Mouse (Mus musculus): ENCODE measurements around the gene Ralgps1.
"Not testable (repeated sequence)": the region's sequence is repeated elsewhere in the genome, so short reads cannot be mapped to it uniquely, and the experiment has no call there.

Gene Ralgps1

DNA sequence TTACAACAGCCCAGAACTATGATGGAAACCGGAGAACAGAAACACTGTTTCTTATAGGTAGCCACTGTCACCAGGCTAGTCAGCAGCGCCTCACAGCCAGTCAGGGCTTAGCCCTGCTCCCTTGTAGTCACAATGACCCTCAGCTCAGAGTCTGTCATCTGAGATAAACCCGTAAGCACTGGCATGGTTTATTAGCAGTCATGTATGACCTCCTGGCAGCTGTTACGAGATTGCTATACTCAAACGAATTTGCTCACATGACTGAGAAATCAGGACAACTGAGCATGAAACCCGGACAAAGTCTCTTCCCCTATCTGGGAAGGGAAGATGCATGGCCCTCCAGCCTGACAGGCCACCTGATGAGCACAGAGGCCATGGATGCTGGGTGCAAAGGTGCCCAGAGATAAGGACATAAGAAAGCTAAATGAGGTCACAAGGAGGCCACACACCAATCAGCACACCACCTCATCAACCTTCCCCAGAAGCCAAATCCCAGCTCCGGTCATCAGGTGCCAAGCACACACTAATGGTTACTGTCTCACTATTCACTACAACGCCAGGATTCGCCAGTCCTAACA lies 10.1 kb downstream of the Ralgps1 start:
- no peak for DNase-seq (ENCODE audit: low read depth)

DNA sequence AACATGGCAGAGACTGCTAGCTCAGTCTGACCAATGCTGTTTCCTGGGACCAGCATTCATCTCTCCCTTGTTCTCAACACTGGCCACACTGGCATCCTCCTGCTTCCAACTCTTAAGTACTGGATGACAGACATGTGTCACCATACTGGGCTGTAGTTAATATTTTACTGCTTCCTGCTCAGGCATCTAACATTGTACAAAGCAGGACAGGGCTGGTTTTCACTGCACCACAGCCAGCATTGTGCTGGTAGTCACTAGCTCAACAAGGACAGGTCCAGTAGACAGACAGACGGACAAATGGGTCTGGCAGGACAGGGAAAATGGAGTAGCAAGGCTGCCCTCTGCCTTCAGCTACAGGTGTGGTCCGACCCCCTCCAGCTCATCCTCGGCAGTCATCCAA lies 10.7 kb downstream of the Ralgps1 start:
- no peak for DNase-seq (ENCODE audit: low read depth)

DNA sequence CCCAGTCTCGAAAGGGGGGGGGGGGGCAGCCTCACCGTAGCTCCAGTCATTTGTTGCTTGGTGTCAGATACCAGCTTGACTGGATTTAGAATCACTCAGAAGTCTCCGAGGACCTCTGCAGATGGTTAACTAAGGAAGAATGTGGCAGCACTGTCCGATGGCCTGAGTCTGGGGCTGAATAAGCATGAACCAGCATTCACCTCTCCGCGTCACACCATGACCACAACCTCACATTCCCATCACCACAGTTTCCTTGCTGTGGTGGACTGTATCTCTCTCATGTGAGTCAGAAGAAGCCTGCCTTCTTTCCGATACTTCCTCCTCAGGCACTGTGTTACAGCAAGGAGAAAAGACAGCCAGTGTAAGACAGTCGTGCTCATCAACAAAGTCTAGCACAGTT lies 12.1 kb downstream of the Ralgps1 start:
- peak; percentile 44 for DNase-seq (ENCODE audit: low read depth)

DNA sequence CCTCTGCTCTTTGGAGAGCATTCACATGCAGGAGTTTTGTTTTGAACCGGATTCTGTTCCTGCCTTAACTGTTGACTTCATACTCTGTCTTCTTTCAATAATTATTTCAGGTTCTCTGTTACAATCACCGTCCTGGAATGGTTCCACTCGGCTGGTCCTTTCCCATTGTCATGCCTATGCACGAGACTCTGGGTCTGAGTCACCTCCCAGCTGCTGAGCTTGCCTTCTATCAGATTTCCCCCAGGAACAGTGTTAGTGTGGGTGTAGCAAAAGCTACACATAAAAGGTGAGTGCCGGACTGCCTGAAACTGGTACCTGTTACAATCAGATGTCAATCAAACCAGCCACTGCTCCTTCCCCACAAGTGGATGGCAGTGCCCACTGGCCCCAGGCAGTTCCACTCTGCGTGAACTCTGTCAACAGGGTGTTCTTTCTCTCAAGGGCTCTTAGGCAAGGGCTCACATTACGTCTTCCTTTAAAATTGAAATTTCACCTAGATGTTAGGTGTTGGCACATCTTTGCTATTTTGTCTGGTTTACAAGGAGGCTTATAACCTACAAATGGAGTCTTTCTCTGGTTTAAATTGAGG lies 13.9 kb downstream of the Ralgps1 start:
- no peak for DNase-seq (ENCODE audit: low read depth)

DNA sequence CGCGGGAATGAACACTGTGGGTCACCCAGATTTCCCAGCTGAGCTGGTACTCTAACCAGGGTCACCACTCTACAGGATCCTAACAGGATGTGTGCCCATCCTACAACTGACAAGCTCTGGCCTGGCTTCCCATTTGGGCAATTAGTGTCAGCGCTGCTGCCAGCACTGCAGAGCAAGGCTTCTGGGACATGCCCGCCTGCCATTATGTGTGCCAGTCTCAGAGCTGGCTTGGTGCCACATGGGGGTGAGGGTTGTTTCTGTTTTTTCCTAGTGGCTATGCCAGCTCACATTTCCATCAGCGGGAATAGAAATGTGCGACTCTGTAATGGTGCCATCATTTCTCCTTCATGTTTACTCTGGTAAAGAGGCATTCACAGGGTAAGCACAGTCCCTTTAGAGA lies 15.7 kb downstream of the Ralgps1 start:
- no peak for DNase-seq (ENCODE audit: low read depth)

DNA sequence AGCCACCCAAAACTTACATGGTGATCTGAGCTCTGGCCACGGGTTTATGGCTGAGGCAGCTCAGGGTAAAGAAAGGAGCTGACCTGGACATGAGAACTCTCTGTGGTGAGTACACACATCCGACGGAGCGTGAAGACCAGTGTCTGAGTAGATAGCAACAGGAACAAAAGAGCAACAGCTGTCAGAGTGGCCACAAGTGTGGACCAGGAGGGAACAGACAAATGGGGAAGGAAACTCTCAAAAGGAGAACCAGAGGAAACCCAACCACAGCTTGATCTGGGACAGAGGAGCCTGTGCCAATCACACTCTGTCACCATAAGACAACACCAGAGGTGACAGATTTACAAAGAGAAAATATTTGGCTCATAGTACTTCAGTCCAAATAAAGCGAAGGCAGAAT lies 17.9 kb downstream of the Ralgps1 start:
- peak; percentile 53 for DNase-seq (ENCODE audit: low read depth)

DNA sequence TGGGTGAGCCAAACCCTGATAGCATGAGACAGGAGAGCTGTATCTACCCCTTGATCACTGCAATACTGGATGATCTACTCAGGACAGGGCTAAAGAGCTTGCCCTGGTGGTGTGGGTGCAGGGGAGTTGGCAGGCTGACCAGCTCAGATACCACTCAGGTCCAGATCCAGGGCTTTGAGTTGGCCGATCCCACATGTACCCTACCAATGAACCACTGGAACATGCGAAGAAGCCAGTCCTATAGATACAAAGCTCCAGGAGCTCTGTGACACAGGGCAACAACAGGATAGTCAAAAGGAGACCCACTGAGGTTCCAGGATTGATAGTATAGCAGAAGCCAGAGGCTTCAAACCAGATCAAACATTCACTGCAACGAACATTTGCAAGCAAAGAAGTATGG lies 19.8 kb downstream of the Ralgps1 start:
- DNase-seq (ENCODE audit: low read depth), result no peak

DNA sequence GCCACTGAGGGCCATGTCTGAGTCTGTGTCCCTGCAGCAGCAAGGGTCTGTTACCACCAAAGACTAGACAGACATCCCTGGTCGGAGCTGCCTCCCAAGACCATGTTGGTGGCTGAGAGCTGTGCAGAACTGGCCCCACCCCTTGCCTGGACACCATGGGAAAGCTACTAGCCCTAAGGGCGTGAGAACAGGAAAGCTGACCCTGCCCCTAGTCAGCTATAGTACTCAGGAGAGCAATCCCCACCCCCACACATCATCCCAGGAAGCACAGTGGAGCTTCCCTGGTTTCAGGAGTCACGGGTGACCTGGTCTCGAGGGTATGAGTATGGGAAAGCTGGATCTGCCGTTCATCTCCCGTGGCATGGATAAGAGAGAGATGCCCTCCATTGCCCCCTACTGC lies 20.4 kb downstream of the Ralgps1 start:
- DNase-seq (ENCODE audit: low read depth), result no peak

DNA sequence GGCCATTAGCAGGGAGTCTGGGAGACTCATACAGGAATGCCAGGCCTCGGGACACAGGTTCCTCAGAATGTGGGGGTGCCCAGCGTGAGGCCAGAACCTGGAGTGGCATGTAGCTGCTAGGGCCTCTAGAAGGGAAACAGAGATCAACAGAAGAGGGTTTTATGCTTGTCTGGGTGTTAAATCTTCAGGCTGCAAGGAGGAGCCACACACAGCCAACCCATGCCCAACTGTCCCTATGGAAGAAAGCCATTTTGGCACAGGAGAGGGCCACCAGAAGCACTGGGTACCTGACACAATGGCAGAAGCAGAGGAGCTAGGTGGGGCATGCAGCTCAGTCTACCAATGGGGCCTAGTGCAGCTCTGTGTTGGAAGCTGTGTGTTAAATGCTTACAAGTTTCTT lies 21.7 kb downstream of the Ralgps1 start:
- no peak for DNase-seq (ENCODE audit: low read depth)

DNA sequence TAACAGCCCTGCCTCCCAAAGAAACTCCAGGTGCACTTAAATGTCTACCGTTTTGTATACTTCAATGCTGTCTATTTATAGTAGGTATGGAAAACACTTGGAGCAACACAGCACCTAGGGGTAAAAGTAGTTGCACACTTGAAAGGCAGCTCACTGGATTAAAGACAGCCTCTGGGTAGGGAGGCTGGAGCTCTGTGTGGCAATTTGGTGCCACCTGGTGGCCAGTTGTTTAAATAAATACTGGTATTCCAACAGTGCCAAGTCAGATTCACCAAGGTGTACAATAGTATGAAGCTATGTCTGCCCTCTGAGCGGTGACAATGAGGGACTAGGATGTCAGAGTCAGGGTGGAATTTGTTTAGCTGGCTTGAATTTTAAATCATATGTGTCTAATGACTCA lies 22.2 kb downstream of the Ralgps1 start:
- DNase-seq (ENCODE audit: low read depth), result peak; percentile 78

DNA sequence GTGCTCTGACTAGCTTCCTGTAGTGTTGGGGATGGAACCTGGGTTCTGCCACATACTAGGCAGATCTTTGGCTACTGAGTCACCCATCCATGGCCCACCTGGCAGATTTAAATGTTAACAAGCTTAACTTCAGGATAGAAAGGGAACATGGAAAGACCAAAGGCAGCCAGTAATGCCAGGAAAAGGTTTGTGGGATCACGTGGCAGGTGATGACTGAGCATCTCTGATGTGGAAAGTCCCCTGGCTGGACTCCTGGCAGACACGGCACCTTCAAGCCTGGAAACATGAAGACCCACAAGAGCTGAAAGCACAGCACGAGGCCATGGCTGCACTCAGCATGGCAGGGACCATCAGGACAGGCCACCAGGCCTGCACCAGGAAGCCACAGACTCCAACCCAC lies 23.0 kb downstream of the Ralgps1 start:
- no peak for DNase-seq (ENCODE audit: low read depth)

DNA sequence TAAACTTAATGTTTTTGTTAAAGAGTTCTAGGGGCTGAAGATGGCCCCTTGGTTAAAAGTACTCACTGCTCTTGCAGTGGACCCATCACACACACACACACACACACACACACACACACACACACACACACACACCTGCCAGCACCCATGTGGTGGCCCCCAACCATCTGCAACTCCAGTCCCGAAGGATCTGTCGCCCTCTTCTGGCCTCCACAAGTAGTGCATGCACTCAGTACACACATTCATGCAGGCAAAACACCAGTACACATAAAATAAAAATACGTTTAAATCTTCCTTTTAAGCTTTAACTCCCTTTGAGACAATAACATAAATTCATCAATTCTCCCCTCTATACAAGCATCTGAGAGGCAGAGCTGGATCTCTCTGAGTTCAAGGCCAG lies 23.7 kb downstream of the Ralgps1 start:
- no peak for DNase-seq (ENCODE audit: low read depth)

DNA sequence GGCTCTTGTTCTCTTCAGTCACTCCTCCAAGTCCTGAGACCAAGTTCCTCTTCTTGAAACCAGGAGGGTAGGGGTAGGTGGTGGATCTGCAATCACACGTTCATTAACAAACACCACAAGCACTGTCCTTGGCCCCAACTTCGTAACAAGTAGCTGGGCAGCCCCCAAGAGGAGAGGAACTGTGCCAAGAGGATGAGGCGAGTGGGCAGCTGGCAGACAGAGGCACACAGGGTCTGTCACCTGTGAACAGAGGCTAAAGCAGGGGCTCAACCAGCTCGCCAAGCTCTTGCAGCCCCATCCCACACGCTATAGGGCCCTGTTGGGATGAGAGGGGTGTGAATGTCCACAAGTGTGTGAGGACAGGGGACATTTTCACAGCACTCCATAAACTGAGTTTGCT lies 24.5 kb downstream of the Ralgps1 start:
- no peak for DNase-seq (ENCODE audit: low read depth)

DNA sequence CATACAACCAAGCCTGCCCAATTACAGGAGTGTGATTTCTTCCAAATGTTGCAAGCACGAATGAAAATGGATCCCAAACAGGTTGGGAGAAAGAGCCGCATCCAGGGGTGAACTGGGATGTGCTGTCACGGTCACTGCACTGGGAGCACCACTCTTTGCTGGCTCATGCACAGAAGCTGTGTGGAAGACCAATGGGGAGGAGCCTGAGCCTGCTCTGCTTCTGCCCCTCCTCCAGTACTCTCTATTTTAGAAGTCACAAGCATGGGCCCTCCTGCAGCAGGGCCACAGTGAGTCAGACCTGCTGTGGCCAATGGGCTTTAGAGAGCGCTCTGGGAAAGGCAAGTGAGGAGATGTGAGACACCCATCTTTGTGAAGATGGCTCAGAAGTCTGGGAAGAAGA lies 25.3 kb downstream of the Ralgps1 start:
- DNase-seq (ENCODE audit: low read depth), result no peak

DNA sequence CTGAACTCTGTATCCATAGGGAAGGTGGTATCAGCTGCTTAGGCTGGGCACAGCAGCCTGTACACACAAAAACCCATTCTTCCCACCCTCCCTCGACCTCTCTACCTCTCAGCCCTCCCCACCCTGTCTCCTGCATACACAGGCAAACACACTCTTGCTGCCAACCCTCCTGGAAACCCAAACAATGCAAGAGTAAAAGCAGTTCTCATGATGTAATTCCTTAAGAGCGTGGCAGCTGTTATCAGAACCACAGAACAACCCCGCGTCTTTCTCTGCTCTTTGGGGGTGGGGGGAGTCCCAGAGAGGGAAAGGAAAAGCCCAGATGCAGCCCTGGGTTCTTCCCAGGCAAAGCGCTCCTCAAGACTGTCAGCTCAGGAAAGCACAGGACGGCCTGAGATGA lies 25.8 kb downstream of the Ralgps1 start:
- no peak for DNase-seq (ENCODE audit: low read depth)

DNA sequence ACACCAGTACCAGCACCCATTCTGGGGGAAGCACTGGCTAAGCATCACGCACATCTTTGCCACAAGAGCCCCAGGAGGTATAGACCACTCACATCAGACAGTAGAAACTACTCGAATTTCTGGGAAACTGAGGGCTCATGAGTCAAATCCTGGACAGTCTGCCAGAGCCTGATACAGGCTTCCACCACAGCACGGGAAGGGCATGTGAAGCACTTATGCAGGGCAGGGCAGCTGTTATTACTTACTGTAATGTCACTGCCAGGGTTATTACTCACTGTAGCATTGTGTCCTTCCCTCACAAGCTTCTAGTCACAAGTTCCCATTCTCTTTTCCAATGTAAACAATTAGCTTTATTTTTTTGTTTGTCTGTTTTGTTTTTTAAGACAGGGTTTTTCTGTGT lies 27.9 kb downstream of the Ralgps1 start:
- DNase-seq (ENCODE audit: low read depth), result no peak

DNA sequence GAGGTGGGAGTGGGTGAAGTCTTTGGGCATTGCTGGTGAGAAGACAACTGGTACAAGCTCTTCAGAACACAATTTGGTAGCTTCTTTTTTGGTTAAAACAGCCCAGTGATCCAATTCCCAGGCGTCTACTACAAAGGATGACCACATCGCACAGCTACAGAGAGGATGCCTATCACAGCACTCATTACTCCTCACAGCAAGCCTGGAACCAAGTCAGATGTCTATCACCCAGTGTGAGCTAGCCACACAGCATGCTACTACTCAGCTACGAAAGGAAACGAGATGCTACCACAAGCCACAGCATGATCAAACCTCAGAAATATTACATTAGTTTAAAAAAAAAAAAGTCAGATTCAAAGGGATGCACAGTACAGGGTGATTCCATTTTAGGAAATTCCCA lies 29.1 kb downstream of the Ralgps1 start:
- DNase-seq (ENCODE audit: low read depth), result no peak

DNA sequence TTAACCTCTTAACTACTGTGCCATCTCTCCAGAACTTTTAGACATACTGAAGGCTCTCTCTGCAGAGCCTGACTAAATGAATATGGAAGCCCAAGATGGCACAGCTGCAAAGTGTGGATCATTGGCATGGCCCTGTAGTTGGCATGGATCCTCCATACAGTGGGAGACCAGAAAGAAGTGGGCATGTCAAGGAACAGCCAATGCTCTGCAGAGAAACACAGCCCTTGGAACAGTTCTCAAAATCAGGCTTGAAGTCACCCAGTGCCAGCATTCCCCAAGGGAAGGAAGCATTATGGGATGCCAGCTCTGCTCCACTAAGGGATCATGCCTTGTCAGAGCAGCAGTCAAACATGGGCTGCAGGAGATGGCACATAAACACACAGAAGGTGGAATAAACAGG lies 35.5 kb downstream of the Ralgps1 start:
- DNase-seq (ENCODE audit: low read depth), result no peak

DNA sequence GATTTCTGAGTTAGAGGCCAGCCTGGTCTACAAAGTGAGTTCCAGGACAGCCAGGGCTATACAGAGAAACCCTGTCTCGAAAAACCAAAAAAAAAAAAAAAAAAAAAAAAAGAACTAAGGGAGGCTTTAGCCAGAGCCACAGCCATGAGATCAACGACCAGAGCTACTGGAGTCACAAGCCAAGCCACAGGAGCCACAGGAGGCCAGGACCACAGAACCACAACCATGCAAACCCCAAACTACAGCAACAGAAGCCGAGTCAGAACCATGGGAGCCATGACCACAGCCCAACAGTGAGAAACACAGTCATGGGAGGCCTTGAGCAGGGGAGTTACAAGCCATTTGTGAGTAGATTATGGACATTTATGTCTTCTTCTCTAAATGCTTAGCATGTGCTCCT lies 41.7 kb downstream of the Ralgps1 start:
- no peak for DNase-seq (ENCODE audit: low read depth)

DNA sequence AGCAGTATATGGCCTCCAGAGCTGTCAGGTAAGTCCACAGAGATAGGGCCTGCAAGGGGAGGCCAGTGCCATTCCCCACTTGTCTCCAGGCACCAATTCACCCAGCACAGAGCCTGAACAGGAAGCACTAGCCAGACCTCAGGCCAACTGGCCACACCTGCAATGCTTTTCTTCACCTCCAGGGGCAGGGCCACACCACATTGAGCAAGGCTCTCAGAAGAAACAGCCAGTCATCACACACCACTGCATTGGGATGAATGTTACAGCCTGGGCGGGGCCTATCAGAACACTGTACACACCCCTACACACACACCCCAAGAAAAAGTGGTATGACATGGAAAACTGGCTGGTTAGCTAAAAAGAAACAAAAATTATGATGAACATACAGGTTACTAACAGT lies 42.3 kb downstream of the Ralgps1 start:
- peak; percentile 45 for DNase-seq (ENCODE audit: low read depth)

DNA sequence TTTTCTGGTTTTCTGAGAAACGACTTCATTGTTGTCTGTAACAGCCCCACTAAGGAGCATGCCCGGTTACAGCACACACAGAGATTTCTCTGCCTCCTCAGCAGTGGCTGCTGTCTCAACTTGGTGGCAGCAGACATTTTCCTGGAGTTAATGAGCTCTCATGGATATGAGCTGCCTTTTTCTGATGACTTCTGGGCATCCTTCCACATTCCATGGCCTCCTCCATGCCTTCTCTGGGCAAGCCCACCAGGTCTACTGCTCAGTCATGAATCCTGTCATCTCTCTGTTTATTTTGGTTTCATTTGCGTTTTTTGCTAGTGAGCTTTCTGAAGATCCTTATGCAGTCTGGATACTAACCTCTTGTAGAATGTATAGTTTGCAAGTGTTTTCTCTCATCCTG lies 45.9 kb downstream of the Ralgps1 start:
- DNase-seq (ENCODE audit: low read depth), result no peak

DNA sequence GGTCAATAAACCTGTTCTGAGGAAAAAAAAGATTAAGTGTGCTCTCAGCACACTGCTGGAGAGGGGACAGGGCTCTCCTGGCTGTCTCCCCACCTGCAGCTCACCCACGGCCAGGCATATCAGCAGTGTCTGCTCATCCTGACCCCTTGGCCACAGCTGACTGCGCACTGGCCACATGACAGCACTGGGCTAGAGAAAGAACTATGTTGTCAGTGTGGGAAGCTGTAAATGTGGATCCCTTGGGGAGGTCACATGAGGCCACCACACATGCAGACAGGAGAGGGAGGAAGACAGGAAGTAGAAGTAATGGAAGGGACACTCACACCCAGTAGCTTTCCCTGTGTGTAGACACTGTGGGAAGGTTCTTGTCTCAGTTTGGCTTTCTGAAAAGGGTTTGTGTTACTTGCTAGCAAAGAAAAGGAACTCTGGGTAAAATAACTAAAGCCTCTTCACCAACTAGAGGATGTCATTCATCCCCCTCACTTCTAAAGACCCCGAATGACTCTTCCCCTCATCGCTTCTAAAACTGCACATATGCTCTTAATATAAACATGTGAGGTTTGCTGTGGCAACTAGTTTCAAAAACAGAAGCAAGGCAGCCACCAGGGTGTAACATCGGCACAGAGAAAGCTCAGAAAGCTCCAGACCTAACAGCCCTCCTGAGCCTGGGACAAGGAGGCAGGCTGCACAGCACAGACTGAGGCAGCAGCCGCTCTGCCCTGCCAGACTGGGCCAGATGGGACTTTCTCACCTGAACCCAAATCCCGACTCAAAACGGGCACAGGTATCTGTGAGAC lies 47.3 kb downstream of the Ralgps1 start:
- DNase-seq (ENCODE audit: low read depth), result no peak

DNA sequence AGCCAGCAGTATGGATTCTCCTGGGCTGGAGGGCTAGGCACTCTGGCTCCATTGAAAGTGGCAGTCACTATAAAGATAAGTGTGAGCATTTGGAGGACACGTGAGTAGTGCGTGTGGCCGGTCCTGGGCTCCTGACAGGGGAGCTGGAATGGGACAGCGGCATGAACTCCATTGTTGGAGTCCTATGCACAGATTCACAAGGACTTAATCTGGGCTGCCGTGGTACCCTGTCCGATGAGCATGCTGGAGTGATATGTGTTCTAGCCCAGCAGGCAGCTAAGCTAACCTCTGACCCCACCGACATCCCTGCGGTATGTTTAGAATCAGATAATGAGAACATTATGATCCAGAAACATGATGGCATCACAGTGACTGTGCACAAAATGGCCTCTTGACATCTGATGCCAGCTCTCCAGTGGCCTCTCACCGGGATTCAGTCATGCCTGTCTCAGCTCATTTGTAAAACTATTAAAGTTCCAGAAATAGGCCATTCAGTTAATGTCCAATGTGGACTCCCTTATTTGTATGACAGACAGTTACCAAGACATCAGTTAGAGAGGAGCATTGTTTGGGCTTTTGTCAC lies 48.2 kb downstream of the Ralgps1 start:
- DNase-seq (ENCODE audit: low read depth), result not testable (repeated sequence)
